Mouse (Mus musculus): ENCODE data around the gene Btnl4.

DNA sequence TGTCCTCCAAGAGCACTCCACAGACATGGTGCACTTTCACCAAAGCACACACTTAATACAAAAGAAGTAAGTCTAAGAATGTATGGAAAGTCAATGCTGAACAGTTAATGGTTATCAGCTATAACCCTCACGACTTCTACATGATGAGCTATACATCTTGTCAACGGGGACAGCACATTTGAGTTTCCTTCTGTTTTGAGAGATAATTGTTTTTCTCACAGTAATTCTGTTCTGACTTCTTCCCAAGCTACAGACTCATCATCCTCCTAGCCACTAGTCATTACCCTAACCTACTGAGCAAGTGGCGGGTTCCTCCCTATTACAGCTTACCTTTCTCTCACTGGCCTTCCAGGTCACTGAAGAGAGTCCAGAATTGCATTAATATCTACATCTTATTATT is 17.9 kb downstream of the Btnl4 start:
- no peak for TF ChIP-seq CTCF (IDR thresholded peaks at IDR 0.05; ENCODE audit: low read depth, low read length)
- TF ChIP-seq POLR2A (IDR thresholded peaks at IDR 0.05; ENCODE audit: borderline replicate concordance, low read depth, low read length), result no peak

Data from bone marrow macrophage, adult 2 months (primary cell).